Mouse (Mus musculus) forebrain, embryonic 14.5 days (tissue): ENCODE results near the gene Mia2. TPM values are rescaled to one million over a fixed set of nuclear protein-coding genes. Genes with fewer than 3 reads are reported as not detected.

Experiments
- ATAC-seq: fragments of 200-750 bp; cut with Nextera tagmentation; 2 replicates; pipeline ENCODE4 v1.8.0; 2017; ENCODE audit warnings: mild to moderate bottlenecking, moderate library complexity
- DNase-seq: peaks from one replicate; pipeline ENCODE4 v3.0.0-alpha.2; 2015; ENCODE audit warnings: low spot score
- H3K27ac ChIP-seq: fragments of 300-500 bp; sonication (generic); 2 replicates; pipeline ENCODE4 v1.5.1; 2014; ENCODE audit warnings: low read depth, mild to moderate bottlenecking, control low read depth, low read length, moderate library complexity
- H3K27me3 ChIP-seq: fragments of 300-500 bp; sonication (generic); replicated peaks from 2 replicates; pipeline ENCODE4 v1.6.1; 2014; ENCODE audit warnings: low read length, control low read depth, mixed read lengths; ENCODE audit not compliant: control insufficient read depth, insufficient read depth
- H3K36me3 ChIP-seq: fragments of 300-500 bp; sonication (generic); 2 replicates; pipeline ENCODE4 v1.6.1; 2014; ENCODE audit warnings: low read length, control low read depth; ENCODE audit not compliant: control insufficient read depth, insufficient read depth
- H3K4me1 ChIP-seq: fragments of 300-500 bp; sonication (generic); 2 replicates; pipeline ENCODE4 v1.6.1; 2014; ENCODE audit warnings: antibody characterized with exemption, low read length, control low read depth; ENCODE audit not compliant: control insufficient read depth, insufficient read depth
- H3K4me2 ChIP-seq: fragments of 300-500 bp; sonication (generic); 2 replicates; pipeline ENCODE4 v1.6.1; 2014; ENCODE audit warnings: mild to moderate bottlenecking, control low read depth, low read length
- H3K4me3 ChIP-seq: fragments of 300-500 bp; sonication (generic); 2 replicates; pipeline ENCODE4 v1.5.1; 2014; ENCODE audit warnings: low read depth, low read length, control low read depth
- H3K9ac ChIP-seq: fragments of 300-500 bp; sonication (generic); 2 replicates; pipeline ENCODE4 v1.6.1; 2014; ENCODE audit warnings: mild to moderate bottlenecking, low read length, control low read depth, moderate library complexity
- H3K9me3 ChIP-seq: fragments of 300-500 bp; sonication (generic); replicated peaks from 2 replicates; pipeline ENCODE4 v1.6.1; 2016; ENCODE audit warnings: low read length, control low read depth, mixed read lengths; ENCODE audit not compliant: control insufficient read depth
- WGBS: fragments of 180-500 bp; shearing (Covaris S2); extraction: QIAGEN DNeasy Blood & Tissue Kit; methylation state at CpG from one replicate; pipeline ENCODE4 v1.1.7; 2014; 5-methylcytosine and 5-hydroxymethylcytosine counted together
- polyA plus RNA-seq: library from polyadenylated mRNA; unstranded; fragments of >200 nt; fragmentation: Nextera tagmentation; extraction: Ambion mirVana; gene quantifications from 2 replicates; pipeline ENCODE4 v1.2.1, GENCODE M21; 2014

Mia2 gene
- polyA plus RNA-seq, 1 experiment from 2014 or later, result 32.3 TPM

GRCm38 (mm10) chr12:59117184-59117583 lies 21.6 kb downstream of the Mia2 start:
- no peak overlapping the region for H3K4me3 ChIP-seq
- H3K4me1 ChIP-seq, result no peaks in the 10 kb centered on the region
- H3K9me3 ChIP-seq, result no peaks in the 10 kb centered on the region
- H3K36me3 ChIP-seq, result no peaks in the 10 kb centered on the region
- no peak overlapping the region for H3K9ac ChIP-seq
- ATAC-seq (no peak), DNase-seq (peak; percentile 35)
- no peaks in the 10 kb centered on the region for H3K27me3 ChIP-seq
- no peak overlapping the region for H3K4me2 ChIP-seq
- 91% methylated on average over 3 of the region's 3 CpGs for WGBS
- H3K27ac ChIP-seq, result no peak overlapping the region

- H3K4me2 ChIP-seq, result no peak overlapping the region
- 92% methylated on average over 2 of the region's 2 CpGs for WGBS
- peaks cover 9% of the 10 kb centered on the region for H3K4me1 ChIP-seq
- H3K27me3 ChIP-seq, result no peaks in the 10 kb centered on the region
- no peak overlapping the region for H3K27ac ChIP-seq
- H3K9ac ChIP-seq, result no peak overlapping the region
- no peak overlapping the region for H3K4me3 ChIP-seq
- no peaks in the 10 kb centered on the region for H3K9me3 ChIP-seq
- H3K36me3 ChIP-seq, result no peaks in the 10 kb centered on the region
- DNase-seq, result no peak
- no peak for ATAC-seq
Measured at GRCm38 (mm10) chr12:59125426-59125825, 29.8 kb downstream of the Mia2 start.

DNA sequence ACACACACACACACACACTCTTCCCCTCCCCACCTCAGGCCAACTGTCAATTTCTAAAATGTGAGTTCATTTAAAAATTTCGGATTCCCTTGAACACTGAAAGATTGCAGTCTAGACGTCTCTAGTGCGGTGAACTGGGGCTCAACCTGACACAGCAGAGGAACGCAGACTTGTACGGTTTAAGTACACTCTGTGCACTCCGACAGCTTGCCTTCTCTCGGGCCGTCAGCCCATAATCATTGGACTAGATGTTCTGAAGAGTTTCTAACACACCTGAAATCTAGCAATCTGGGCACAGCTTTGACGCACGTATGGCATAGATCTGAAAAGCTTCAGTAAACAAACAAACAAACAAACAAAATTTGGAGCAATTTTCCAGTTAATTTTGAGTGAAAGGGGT lies 32.9 kb downstream of the Mia2 start:
- Histone ChIP-seq H3K36me3 (no peaks in the 10 kb centered on the region), H3K27ac (no peak overlapping the region), H3K4me2 (no peak overlapping the region), H3K9ac (no peak overlapping the region), H3K9me3 (no peaks in the 10 kb centered on the region), H3K27me3 (no peaks in the 10 kb centered on the region), H3K4me1 (peaks cover 11% of the 10 kb centered on the region), H3K4me3 (no peak overlapping the region)
- ATAC-seq (no peak), DNase-seq (no peak)
- WGBS, result 85% methylated on average over 10 of the region's 10 CpGs

DNA sequence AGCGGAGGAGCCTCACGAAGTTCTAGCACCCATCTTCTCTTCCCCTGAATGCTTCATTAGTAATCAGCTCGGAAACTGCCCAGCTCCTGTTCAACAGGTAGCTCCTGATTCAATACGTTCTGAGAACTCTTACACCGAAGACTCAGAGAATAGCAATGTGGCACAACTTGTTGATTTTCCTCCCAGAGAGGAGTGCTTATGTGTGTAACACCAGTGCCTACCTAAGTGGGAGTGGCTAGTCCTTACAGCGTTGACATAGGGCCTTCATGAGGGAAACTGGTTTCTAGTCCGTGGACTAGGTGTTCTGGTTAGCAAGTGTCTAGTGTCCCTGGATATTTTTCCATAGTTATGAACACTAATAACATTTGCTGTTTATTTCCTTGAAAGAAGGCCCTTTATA lies 33.4 kb downstream of the Mia2 start:
- no peak overlapping the region for H3K4me3 ChIP-seq
- no peak overlapping the region for H3K27ac ChIP-seq
- peaks cover 11% of the 10 kb centered on the region for H3K4me1 ChIP-seq
- H3K36me3 ChIP-seq, result no peaks in the 10 kb centered on the region
- no peaks in the 10 kb centered on the region for H3K27me3 ChIP-seq
- H3K9me3 ChIP-seq, result no peaks in the 10 kb centered on the region
- no peak for ATAC-seq
- DNase-seq, result peak; percentile 9
- WGBS, result 43% methylated on average over 7 of the region's 7 CpGs
- H3K4me2 ChIP-seq, result 0 out of 2 replicates have a peak overlapping the region, but pooled peaks have one; percentile 16
- no peak overlapping the region for H3K9ac ChIP-seq

- Histone ChIP-seq H3K9ac (0 out of 2 replicates have a peak overlapping the region, but pooled peaks have one; percentile 29), H3K9me3 (no peaks in the 10 kb centered on the region), H3K27me3 (no peaks in the 10 kb centered on the region), H3K4me2 (peak overlapping the region; percentile 71), H3K4me1 (peaks cover 11% of the 10 kb centered on the region), H3K4me3 (peak overlapping the region; percentile 83), H3K27ac (peak overlapping the region; percentile 5; the same call in 1 of the 2 replicates), H3K36me3 (no peaks in the 10 kb centered on the region)
- peak; percentile 85 for DNase-seq
- peak; percentile 21; the same call in 1 of the 2 replicates for ATAC-seq
- 10% methylated on average over 6 of the region's 6 CpGs for WGBS
Measured at GRCm38 (mm10) chr12:59129592-59129991, 34.0 kb downstream of the Mia2 start.

- ATAC-seq (no peak), DNase-seq (peak; percentile 16)
- no peaks in the 10 kb centered on the region for H3K36me3 ChIP-seq
- H3K9me3 ChIP-seq, result no peaks in the 10 kb centered on the region
- H3K27ac ChIP-seq, result no peak overlapping the region
- no peaks in the 10 kb centered on the region for H3K27me3 ChIP-seq
- H3K4me3 ChIP-seq, result peak overlapping the region; percentile 83
- H3K9ac ChIP-seq, result peak overlapping the region; percentile 85; the same call in 1 of the 2 replicates
- peak overlapping the region; percentile 71 for H3K4me2 ChIP-seq
- H3K4me1 ChIP-seq, result peaks cover 11% of the 10 kb centered on the region
- 7% methylated on average over 3 of the region's 3 CpGs for WGBS
Measured at GRCm38 (mm10) chr12:59130249-59130648, 34.6 kb downstream of the Mia2 start.

- WGBS, result under 1% methylated on average over 70 of the region's 100 CpGs
- peaks cover 11% of the 10 kb centered on the region for H3K4me1 ChIP-seq
- H3K4me3 ChIP-seq, result peak overlapping the region; percentile 83
- peak overlapping the region; percentile 91 for H3K27ac ChIP-seq
- H3K27me3 ChIP-seq, result no peaks in the 10 kb centered on the region
- no peaks in the 10 kb centered on the region for H3K36me3 ChIP-seq
- ATAC-seq, result peak; percentile 97
- H3K9me3 ChIP-seq, result no peaks in the 10 kb centered on the region
- DNase-seq, result peak; percentile 93
- peak overlapping the region; percentile 71 for H3K4me2 ChIP-seq
- peak overlapping the region; percentile 85 for H3K9ac ChIP-seq
Measured at GRCm38 (mm10) chr12:59130651-59131577, 35.3 kb downstream of the Mia2 start.

- H3K9me3 ChIP-seq, result no peaks in the 10 kb centered on the region
- H3K4me2 ChIP-seq, result peak overlapping the region; percentile 71
- H3K27me3 ChIP-seq, result no peaks in the 10 kb centered on the region
- DNase-seq (peak; percentile 59), ATAC-seq (peak; percentile 74)
- under 1% methylated on average over 30 of the region's 30 CpGs for WGBS
- no peaks in the 10 kb centered on the region for H3K36me3 ChIP-seq
- H3K4me1 ChIP-seq, result peaks cover 11% of the 10 kb centered on the region
- H3K4me3 ChIP-seq, result peak overlapping the region; percentile 83
- H3K27ac ChIP-seq, result peak overlapping the region; percentile 91
- H3K9ac ChIP-seq, result peak overlapping the region; percentile 85
Measured at GRCm38 (mm10) chr12:59131578-59131946, 36.0 kb downstream of the Mia2 start.

DNA sequence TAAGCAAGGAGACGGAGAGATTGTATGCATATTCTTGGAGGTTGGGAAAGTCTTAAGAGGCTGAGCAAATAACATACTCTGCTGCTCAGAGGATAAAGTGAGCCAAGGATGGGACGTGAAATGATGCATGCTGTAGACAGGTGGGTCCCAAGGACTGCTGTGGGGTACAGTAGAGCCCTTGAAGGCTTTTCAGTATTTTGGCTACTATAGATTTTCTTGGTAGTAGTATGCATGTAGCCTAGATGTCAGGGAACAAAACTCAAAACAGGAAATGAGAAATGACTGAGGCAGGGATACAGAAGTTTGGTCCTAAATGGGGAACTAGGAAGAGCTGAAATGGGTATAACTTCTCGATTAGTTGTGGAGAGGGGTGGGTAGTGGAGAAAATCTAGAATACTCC lies 36.9 kb downstream of the Mia2 start:
- peaks cover 11% of the 10 kb centered on the region for H3K4me1 ChIP-seq
- peak overlapping the region; percentile 71 for H3K4me2 ChIP-seq
- WGBS, result 50% methylated on average over 3 of the region's 3 CpGs
- no peaks in the 10 kb centered on the region for H3K36me3 ChIP-seq
- peak overlapping the region; percentile 83 for H3K4me3 ChIP-seq
- H3K27me3 ChIP-seq, result no peaks in the 10 kb centered on the region
- ATAC-seq (no peak), DNase-seq (no peak)
- no peak overlapping the region for H3K27ac ChIP-seq
- no peaks in the 10 kb centered on the region for H3K9me3 ChIP-seq
- H3K9ac ChIP-seq, result peak overlapping the region; percentile 85
